Mouse (Mus musculus): Measurements from ENCODE around the gene Tmem63a. TPM values are rescaled to one million over a fixed set of nuclear protein-coding genes. Genes with fewer than 3 reads are reported as not detected.

Tmem63a gene
- total and polyA plus RNA-seq, 3 experiments = 0.89 to 3.0 (median 2.2) TPM

DNA sequence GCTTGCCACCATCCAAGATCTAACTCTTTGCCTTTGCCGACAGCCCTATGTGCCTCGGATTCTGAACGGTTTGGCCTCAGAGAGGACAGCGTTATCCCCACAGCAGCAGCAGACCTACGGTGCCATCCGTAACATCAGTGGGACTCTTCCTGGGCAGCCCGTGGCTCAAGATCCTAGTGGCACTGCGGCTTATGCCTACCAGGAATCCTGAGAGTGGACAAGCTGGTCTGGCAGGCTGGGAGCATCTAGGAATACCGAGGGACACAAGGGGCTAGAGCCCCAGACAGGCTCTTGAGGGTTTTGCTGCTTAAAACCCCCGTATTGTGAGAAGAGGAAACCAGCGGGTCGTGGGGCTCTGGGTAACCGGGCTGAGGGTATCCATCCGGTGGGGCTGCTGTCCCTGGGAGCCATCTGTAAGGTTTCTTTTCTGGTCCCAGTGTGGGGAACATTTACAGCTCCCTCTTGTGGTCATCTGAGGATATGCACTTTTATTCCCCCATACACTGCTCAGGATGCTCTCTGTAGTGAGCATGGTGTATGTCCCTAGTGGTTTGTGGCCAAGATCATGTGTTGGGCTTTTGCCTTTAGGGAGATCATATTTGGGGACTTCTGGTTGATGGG, 32.1 kb downstream of the Tmem63a start (continued):
- no peak for TF ChIP-seq UBTF (IDR thresholded peaks at IDR 0.05; ENCODE audit: low read depth, low read length)

DNA sequence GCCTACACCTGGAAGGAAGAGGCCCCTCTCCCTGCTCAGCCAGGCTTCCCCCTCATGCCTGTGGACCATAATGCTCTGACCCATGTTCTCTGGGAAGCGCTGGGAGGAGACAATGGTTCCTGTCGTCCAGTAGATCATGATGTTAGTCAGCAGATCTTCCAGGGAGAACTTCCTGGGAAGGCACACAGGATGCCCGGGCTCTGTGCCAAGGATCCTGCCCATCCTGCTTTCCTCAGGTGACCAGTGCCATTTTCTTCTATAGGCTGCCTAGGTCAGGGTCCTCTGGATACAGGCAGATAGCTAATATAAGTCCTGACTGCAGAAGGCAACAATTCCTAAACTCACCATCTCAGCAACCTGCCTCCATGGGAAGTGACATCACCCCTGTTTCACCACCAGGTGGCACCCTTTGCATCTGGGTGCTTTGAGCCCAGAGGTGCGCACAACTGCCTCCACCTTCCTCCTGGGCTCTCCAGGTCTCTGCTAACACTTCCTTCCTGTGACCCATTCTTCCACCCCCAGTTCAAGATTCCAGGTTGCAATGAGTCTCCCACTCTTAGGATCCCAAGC, 34.1 kb downstream of the Tmem63a start:
- Histone ChIP-seq H3K9ac (ENCODE audit: insufficient read depth, low read depth) (no peak overlapping the region), H3K9me3 (replicated peaks; ENCODE audit: low read length) (peaks cover 3% of the 10 kb centered on the region), H3K27me3 (replicated peaks) (no peaks in the 10 kb centered on the region), H3K36me3 (replicated peaks in 1 of 2; ENCODE audit: control insufficient read depth in 1 of 2, insufficient read depth in 1 of 2, low read length in 1 of 2) (peaks cover 0 to 5% of the 10 kb centered on the region in 2 experiments), H3K4me2 (ENCODE audit: insufficient read depth, low read depth, poor library complexity, severe bottlenecking) (no peak overlapping the region), H3K4me1 (ENCODE audit: control insufficient read depth in 1 of 2, insufficient read depth in 2 of 2) (peaks cover 5 to 31% of the 10 kb centered on the region in 2 experiments), H3K27ac (ENCODE audit: insufficient read depth, low read depth) (no peak overlapping the region), H3K4me3 (replicated peaks in 1 of 3; ENCODE audit: low read depth in 2 of 3, low read length in 2 of 3, poor library complexity in 1 of 3) (no peak overlapping the region), H3K79me2 (replicated peaks; ENCODE audit: control insufficient read depth, extremely low read depth, insufficient read depth, poor library complexity, severe bottlenecking) (no peaks in the 10 kb centered on the region)
- DNase-seq (ENCODE audit: extremely low read depth) = peak; percentile 62
- in situ Hi-C loops (cut with MboI; ENCODE audit: low pct_ligation_motif_present, low pct_unique_long_range_greater_than_20kb, low sequenced_read_pairs) = no loop called here
- dilution Hi-C loops (cut with MboI; ENCODE audit: extremely low pct_ligation_motif_present, extremely low pct_unique_long_range_greater_than_20kb, low sequenced_read_pairs) = no loop called here
- TF ChIP-seq ZNF384 (IDR thresholded peaks at IDR 0.05; ENCODE audit: low read depth, low read length) (no peak), ZMIZ1 (IDR thresholded peaks at IDR 0.05; ENCODE audit: low read depth, low read length) (no peak), JUND (conservative IDR thresholded peaks at IDR 0.05; ENCODE audit: low read depth, low read length) (no peak), SMC3 (IDR thresholded peaks at IDR 0.05; ENCODE audit: low read depth, low read length) (peak; percentile 75), ELF1 (IDR thresholded peaks at IDR 0.05; ENCODE audit: low read depth, low read length) (no peak), MAX (IDR thresholded peaks at IDR 0.05; ENCODE audit: low read length) (no peak), HCFC1 (IDR thresholded peaks at IDR 0.05; ENCODE audit: low read depth, low read length) (no peak), MEF2A (IDR thresholded peaks at IDR 0.05; ENCODE audit: borderline replicate concordance, low read depth, low read length) (no peak), UBTF (IDR thresholded peaks at IDR 0.05; ENCODE audit: low read depth, low read length) (no peak), IRF4 (IDR thresholded peaks at IDR 0.05; ENCODE audit: low read depth, low read length) (no peak), NELFE (IDR thresholded peaks at IDR 0.05; ENCODE audit: low read depth, low read length) (no peak), CTCF (conservative IDR thresholded peaks at IDR 0.05 in 1 of 2, IDR thresholded peaks at IDR 0.05 in 1 of 2; ENCODE audit: low read depth in 2 of 2, low read length in 2 of 2) (peak; percentile 83 to 84), RAD21 (IDR thresholded peaks at IDR 0.05; ENCODE audit: low read depth, low read length) (peak; percentile 50), E2F4 (IDR thresholded peaks at IDR 0.05; ENCODE audit: insufficient replicate concordance, low read depth, low read length) (no peak)

DNA sequence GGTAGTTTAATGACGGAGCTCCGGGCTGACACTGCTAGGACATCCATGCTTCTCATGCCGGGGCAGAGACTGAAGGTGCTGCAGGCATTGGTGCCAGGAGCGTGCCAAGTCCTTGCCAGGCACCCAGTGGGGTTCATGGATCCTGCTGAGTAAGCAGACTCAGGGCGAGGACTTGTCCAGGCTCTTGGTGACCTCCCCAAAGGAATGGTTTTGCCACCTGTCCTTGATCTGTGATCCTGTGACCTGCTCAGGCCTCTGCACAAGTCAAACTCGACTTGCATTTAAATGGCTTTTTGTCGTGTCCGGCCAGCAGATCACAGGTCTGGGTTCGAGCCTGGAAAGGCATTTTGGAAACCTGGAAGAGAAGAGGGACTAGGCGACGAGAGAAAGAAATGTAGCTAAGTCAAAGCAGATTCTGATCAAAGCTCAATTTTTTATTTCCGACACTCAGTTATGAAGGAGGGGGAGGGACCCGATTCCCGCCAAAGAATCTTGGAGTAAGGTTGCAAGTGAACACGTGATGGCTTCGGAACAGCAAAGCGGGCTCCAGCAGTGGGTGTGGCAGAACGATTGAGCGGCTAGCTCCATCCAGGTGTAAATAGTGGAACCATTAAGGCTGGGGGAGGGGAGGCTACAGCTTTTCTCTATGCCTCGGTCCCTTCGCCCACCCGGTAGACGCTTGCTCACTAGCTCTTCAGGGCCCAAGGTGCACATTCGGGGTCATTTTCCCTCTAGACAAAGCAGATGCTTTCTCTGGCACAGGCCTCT, 37.5 kb downstream of the Tmem63a start:
- Histone ChIP-seq H3K9me3 (replicated peaks; ENCODE audit: low read length) (peaks cover 3% of the 10 kb centered on the region), H3K4me2 (ENCODE audit: insufficient read depth, low read depth, poor library complexity, severe bottlenecking) (no peak overlapping the region), H3K27ac (ENCODE audit: insufficient read depth, low read depth) (no peak overlapping the region), H3K27me3 (replicated peaks) (no peaks in the 10 kb centered on the region), H3K4me1 (ENCODE audit: control insufficient read depth in 1 of 2, insufficient read depth in 2 of 2) (peaks cover 0 to 1% of the 10 kb centered on the region in 2 experiments; a peak in 1 of 4 replicates), H3K9ac (ENCODE audit: insufficient read depth, low read depth) (no peak overlapping the region), H3K36me3 (replicated peaks in 1 of 2; ENCODE audit: control insufficient read depth in 1 of 2, insufficient read depth in 1 of 2, low read length in 1 of 2) (no peaks in the 10 kb centered on the region), H3K4me3 (replicated peaks in 1 of 3; ENCODE audit: low read depth in 2 of 3, low read length in 2 of 3, poor library complexity in 1 of 3) (no peak overlapping the region), H3K79me2 (replicated peaks; ENCODE audit: control insufficient read depth, extremely low read depth, insufficient read depth, poor library complexity, severe bottlenecking) (no peaks in the 10 kb centered on the region)
- no peak for TF ChIP-seq ZC3H11A (IDR thresholded peaks at IDR 0.05; ENCODE audit: low read depth, low read length)
- no peak for TF ChIP-seq MAZ (IDR thresholded peaks at IDR 0.05; ENCODE audit: low read depth, low read length)
- no peak for TF ChIP-seq RCOR1 (conservative IDR thresholded peaks at IDR 0.05; ENCODE audit: low read depth, low read length)
- no peak for TF ChIP-seq UBTF (IDR thresholded peaks at IDR 0.05; ENCODE audit: low read depth, low read length)
- no peak for TF ChIP-seq CHD2 (IDR thresholded peaks at IDR 0.05; ENCODE audit: low read length)
- no peak for TF ChIP-seq ZNF384 (IDR thresholded peaks at IDR 0.05; ENCODE audit: low read depth, low read length)
- TF ChIP-seq JUN (IDR thresholded peaks at IDR 0.05; ENCODE audit: insufficient read depth, low read depth, low read length) = no peak
- TF ChIP-seq ETS1 (conservative IDR thresholded peaks at IDR 0.05; ENCODE audit: low read depth, low read length) = no peak
- no peak for TF ChIP-seq CTCF (conservative IDR thresholded peaks at IDR 0.05 in 1 of 2, IDR thresholded peaks at IDR 0.05 in 1 of 2; ENCODE audit: low read depth in 2 of 2, low read length in 2 of 2)
- TF ChIP-seq POLR2AphosphoS2 (IDR thresholded peaks at IDR 0.05; ENCODE audit: low read depth, low read length) = no peak
- TF ChIP-seq SIN3A (IDR thresholded peaks at IDR 0.05; ENCODE audit: low read length) = no peak
- TF ChIP-seq MYC (IDR thresholded peaks at IDR 0.05; ENCODE audit: low read depth, low read length) = no peak
- in situ Hi-C loops (cut with MboI; ENCODE audit: low pct_ligation_motif_present, low pct_unique_long_range_greater_than_20kb, low sequenced_read_pairs) (no loop called here), dilution Hi-C loops (cut with MboI; ENCODE audit: extremely low pct_ligation_motif_present, extremely low pct_unique_long_range_greater_than_20kb, low sequenced_read_pairs) (no loop called here)
- DNase-seq (ENCODE audit: extremely low read depth) = no peak
